Mouse (Mus musculus) B cell, adult (primary cell): Measurements from ENCODE around the gene Proz. TPM values are rescaled to one million over a fixed set of nuclear protein-coding genes. Genes with fewer than 3 reads are reported as not detected.

Experiments used
- total RNA-seq: library from RNA; stranded (reverse); gene quantifications from 4 replicates; pipeline ENCODE4 v1.2.4, GENCODE M21; 2023; ENCODE audit not compliant: inconsistent age

Gene Proz
- total RNA-seq: not detected in 4 replicates

GRCm38 (mm10) chr8:13060441-13061150 is at the start of gene Proz:
Gene Proz, plus strand, starts transcription at chr8:13060914.

DNA sequence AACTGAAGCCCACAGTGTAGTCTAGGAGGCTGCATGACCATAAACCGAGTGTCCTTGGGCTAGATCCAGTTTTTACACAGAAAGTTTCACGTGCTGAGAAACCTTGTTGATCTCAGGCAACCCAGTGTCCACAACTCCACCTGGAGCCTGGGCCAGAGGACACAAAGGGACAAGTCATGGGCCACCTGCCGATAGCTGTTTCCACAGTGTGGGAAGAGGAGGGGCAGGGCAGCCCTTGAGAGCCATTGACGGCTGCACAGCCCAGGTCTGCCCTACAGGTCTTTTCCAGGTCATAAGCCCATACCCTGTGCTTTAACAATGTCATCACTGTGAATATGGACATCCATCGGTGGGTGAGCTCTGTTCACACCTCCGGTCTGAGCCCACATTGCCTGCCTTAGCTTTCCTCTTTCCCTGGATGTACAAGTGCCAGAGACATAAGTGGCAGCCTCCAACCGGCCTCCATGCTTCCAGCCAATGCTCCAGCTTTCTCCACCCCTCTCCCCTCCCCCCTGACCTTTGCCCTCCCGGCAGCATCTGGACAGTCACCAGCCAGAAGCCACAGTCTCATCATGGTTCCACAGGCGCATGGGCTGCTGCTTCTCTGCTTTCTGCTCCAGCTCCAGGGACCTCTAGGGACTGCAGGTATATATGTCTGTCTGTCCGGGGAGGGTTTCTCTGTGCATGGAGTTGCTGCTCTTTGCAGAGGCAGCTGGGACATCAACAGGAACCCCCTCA is 35.1 kb upstream of the Proz start, which contains the start of gene F7:
F7 (plus strand) TSS at position 548 of the 738 bp plus-strand sequence.

DNA sequence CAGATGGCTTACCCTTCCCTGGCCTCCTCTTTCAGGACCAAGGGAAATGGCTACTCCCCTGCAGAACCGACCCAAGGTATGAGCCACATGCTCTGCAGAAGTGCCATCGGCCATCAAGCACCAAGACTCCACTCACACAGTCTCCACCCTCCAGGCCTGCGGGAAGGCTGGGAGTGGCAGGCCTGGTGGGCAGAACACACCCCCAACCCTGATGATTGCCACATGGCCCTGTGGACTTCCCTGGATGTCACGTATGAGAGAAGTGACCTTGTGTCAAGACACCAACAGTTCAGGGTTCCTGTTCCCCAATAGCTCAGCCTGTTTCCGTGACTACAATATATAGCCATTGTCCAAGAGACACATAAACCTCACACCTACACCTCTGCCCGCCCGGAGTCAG is 23.7 kb upstream of the Proz start, which contains the start of gene F10:
F10 (plus strand) TSS at position 294 of the 400 bp plus-strand sequence.

DNA sequence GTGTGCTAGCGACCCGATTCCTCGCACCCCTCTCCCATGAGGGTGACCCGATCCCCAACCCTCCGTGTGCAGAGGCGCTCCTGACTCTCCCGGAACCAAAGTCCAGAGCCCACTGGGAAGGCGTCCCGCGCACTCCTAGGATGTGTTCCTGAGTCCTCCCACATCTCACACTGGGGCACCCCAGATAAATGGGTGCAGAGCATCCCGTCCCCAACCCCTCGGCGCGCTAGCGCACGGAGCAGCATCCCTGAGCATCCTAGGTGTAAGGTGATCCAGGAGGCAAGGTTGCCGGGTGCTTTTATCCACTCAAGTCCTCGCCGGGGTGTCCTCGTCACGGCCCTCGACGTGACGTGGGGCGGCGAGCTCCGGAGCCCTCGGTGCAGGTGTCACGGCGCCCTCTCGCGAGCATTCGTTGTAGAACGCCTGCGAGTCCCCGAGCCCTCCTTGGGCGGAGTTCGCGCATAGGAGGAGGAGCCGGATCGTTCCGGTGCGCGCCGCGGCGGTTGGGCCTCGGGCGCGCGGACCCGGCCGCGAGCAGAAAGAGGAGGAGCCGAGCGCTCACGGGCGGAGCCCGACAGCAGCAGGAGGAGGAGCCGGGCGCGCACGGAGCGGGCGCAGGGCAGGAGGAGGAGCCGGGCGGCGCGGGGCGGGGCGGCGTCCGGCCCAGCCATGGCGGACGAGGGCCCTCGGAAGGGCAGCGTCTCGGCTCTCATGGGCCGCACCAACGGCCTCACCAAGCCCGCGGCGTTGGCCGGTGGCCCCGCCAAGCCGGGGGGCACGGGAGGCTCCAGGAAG is 44.6 kb downstream of the Proz start, which contains the start of the genes Pcid2 and Cul4a:
Pcid2 (minus strand) TSS at position 373 of the 795 bp plus-strand sequence.
Cul4a (plus strand) TSS at position 535 of the 795 bp plus-strand sequence.

Other genes with a start within 250 kb of the Proz start
- 0.21 to 0.26 TPM (median 0.26 TPM) in 3 of 4 replicates, not detected in the other for gene Mcf2l, start 187.1 kb upstream of the Proz start, total RNA-seq
- gene F7, start 34.9 kb upstream of the Proz start, total RNA-seq: not detected in 4 replicates
- not detected in 4 replicates for gene F10, start 23.6 kb upstream of the Proz start, total RNA-seq
- gene Pcid2, start 44.5 kb downstream of the Proz start, total RNA-seq: 31.2 to 39.0 TPM (median 38.1 TPM) in 4 replicates
- gene Cul4a, start 44.7 kb downstream of the Proz start, total RNA-seq: 40.1 to 50.0 TPM (median 46.4 TPM) in 4 replicates
- gene Lamp1, start 98.2 kb downstream of the Proz start, total RNA-seq: 138 to 148 TPM (median 140 TPM) in 4 replicates
- not detected in 4 replicates for gene Grtp1, start 139.7 kb downstream of the Proz start, total RNA-seq
- not detected in 4 replicates for gene Adprhl1, start 193.2 kb downstream of the Proz start, total RNA-seq
- 11.8 to 12.9 TPM (median 11.9 TPM) in 4 replicates for gene Dcun1d2, start 227.2 kb downstream of the Proz start, total RNA-seq
- gene Tmco3, start 227.3 kb downstream of the Proz start, total RNA-seq: 12.6 to 16.3 TPM (median 14.7 TPM) in 4 replicates